Mouse (Mus musculus) gastrocnemius, postnatal 25 days (tissue): Measurements from ENCODE around the gene Cd40lg. TPM values are rescaled to one million over a fixed set of nuclear protein-coding genes. Genes with fewer than 3 reads are reported as not detected.

Source experiments
- DNase-seq: peaks from one replicate; pipeline ENCODE4 v3.0.0; 2022
- total RNA-seq, 2 experiments: library from RNA; stranded (reverse); gene quantifications; 1 replicate in 1 of 2; 2 replicates in 1 of 2; pipeline ENCODE4 v1.2.3; 2021

Gene Cd40lg
- total RNA-seq, 2 experiments from 2014 or later, result not detected

DNA sequence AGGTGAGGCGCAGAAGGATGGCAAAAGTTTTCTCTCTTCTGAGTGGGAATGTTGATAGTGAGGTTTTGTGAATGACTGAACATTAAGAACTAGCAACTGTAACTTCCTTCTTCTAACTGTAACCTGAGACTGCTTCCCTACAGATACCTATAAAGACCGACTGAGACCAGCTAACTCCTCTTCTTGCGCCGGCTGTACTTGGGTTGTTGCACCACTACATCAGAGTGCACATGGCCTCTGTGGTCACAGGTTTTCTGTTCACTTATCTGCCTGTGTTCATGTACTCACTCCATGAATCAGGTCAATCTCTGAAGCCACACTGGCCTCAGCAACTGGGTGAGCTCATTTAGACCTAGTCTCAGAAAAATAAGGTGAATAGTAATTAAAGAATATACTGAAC is 51.6 kb downstream of the Cd40lg start:
- no peak for DNase-seq

Other genes starting within 250 kb of the Cd40lg start
- not detected for gene Brs3, start 169.1 kb upstream of the Cd40lg start, total RNA-seq
- 10 to 100 TPM; 60.5 to 70.6 TPM for gene Htatsf1, start 158.6 kb upstream of the Cd40lg start, total RNA-seq
- not detected for gene Vgll1, start 124.0 kb upstream of the Cd40lg start, total RNA-seq
- 10 to 100 TPM; 66.2 to 87.9 TPM for gene Arhgef6, start 126.6 kb downstream of the Cd40lg start, total RNA-seq
- 10 to 100 TPM; 13.1 to 13.5 TPM for gene Rbmx, start 180.9 kb downstream of the Cd40lg start, total RNA-seq
- not detected for gene Gm364, start 197.0 kb downstream of the Cd40lg start, total RNA-seq